Mouse (Mus musculus): ENCODE data around the gene Senp7. TPM values are rescaled to one million over a fixed set of nuclear protein-coding genes. Genes with fewer than 3 reads are reported as not detected.
A peak's percentile ranks its signal among the peaks of the same experiment; 100 is the strongest.

Gene Senp7
- total and polyA plus RNA-seq, 2 experiments: 1.3 to 6.7 TPM

DNA sequence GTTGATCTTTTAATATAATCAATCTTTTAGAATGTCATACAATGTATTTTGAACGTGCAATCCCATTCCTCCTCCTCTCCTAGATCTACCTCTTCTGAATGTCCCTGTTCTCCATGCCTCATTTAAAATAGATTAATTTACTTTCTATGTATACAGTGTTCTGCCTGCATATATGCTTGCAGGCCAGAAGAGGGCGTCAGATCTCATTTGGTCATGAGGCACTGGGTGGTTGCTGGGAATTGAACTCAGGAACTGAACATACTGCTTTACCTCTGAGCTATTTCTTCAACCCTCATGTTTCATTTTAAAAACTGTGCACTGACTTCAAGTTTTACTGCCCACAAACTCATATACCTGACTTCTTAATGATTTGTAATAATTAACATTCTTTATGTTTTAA is 99.5 kb downstream of the Senp7 start:
- H3K4me3 ChIP-seq (ENCODE audit: insufficient read depth, low read depth, low read length): no peak overlapping the region
- WGBS: 65% methylated on average over 2 of the region's 2 CpGs
- no peaks in the 10 kb centered on the region for H3K4me1 ChIP-seq (ENCODE audit: control insufficient read depth, insufficient read depth, low read length)
- no peak overlapping the region for H3K9ac ChIP-seq (ENCODE audit: low read depth, low read length)
- no peak overlapping the region for H3K27ac ChIP-seq (replicated peaks; ENCODE audit: insufficient read depth, low read depth, low read length)
- no peaks in the 10 kb centered on the region for H3K79me2 ChIP-seq (ENCODE audit: control insufficient read depth, insufficient read depth, low read length)
- TF ChIP-seq POLR2A (IDR thresholded peaks at IDR 0.05; ENCODE audit: extremely low read depth, insufficient read depth, low read length) (no peak), CTCF (IDR thresholded peaks at IDR 0.05; ENCODE audit: low read depth, low read length) (no peak)
- no peaks in the 10 kb centered on the region for H3K27me3 ChIP-seq (ENCODE audit: control insufficient read depth, insufficient read depth, low read length)
- DNase-seq (ENCODE audit: extremely low read depth, low read depth, low spot score): no peak
- H3K36me3 ChIP-seq (ENCODE audit: control insufficient read depth, insufficient read depth, low read length): no peaks in the 10 kb centered on the region

DNA sequence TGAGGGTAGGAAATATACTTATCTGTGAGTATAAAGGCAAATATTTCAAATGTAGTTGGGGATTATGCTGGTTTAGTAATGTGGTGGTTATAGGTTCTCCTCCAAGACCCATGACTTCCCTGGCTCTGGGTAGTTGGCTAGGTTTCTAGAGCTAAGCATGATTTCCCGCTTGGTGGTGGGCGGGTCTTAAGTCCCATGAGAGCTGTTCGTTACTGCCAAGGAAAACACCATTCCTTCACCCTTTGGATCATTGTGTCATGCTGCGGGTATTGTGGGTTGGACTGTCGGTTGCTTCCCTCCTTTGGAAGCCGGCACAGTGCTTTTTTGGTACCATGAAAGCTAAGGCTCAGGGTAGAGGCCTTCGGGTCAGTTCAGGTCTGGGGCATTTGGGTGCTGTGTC is 115.3 kb downstream of the Senp7 start:
- TF ChIP-seq POLR2A (IDR thresholded peaks at IDR 0.05; ENCODE audit: extremely low read depth, insufficient read depth, low read length): no peak
- no peak for TF ChIP-seq CTCF (IDR thresholded peaks at IDR 0.05; ENCODE audit: low read depth, low read length)
- 92% methylated on average over 7 of the region's 7 CpGs for WGBS
- Histone ChIP-seq H3K27me3 (ENCODE audit: control insufficient read depth, insufficient read depth, low read length) (no peaks in the 10 kb centered on the region), H3K36me3 (ENCODE audit: control insufficient read depth, insufficient read depth, low read length) (peaks cover 11% of the 10 kb centered on the region), H3K4me3 (ENCODE audit: insufficient read depth, low read depth, low read length) (no peak overlapping the region), H3K4me1 (ENCODE audit: control insufficient read depth, insufficient read depth, low read length) (no peaks in the 10 kb centered on the region), H3K79me2 (ENCODE audit: control insufficient read depth, insufficient read depth, low read length) (no peaks in the 10 kb centered on the region), H3K27ac (replicated peaks; ENCODE audit: insufficient read depth, low read depth, low read length) (no peak overlapping the region), H3K9ac (ENCODE audit: low read depth, low read length) (no peak overlapping the region)
- DNase-seq (ENCODE audit: extremely low read depth, low read depth, low spot score): no peak

DNA sequence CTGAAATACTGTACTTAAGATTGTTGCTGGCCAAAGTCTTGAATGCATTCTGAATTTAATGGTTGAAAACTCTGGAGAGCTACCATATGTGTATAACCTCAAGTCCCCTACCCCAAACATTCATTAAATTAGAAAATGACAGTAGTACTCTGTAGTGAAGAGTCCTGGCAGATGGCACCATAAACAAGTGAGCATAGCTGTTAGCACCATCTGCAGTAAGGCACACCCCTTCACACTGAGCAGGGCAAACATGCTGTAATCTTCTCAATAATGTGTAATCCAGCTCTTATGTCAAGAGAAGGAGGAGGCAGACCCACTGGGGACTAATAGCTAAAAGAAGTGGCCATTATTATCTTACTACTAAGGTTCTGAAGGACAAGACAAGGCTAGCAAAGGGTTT is 122.1 kb downstream of the Senp7 start:
- no peaks in the 10 kb centered on the region for H3K4me1 ChIP-seq (ENCODE audit: control insufficient read depth, insufficient read depth, low read length)
- H3K36me3 ChIP-seq (ENCODE audit: control insufficient read depth, insufficient read depth, low read length): peaks cover 22% of the 10 kb centered on the region
- TF ChIP-seq CTCF (IDR thresholded peaks at IDR 0.05; ENCODE audit: low read depth, low read length): no peak
- no peak for TF ChIP-seq POLR2A (IDR thresholded peaks at IDR 0.05; ENCODE audit: extremely low read depth, insufficient read depth, low read length)
- H3K27me3 ChIP-seq (ENCODE audit: control insufficient read depth, insufficient read depth, low read length): no peaks in the 10 kb centered on the region
- no peak overlapping the region for H3K27ac ChIP-seq (replicated peaks; ENCODE audit: insufficient read depth, low read depth, low read length)
- H3K79me2 ChIP-seq (ENCODE audit: control insufficient read depth, insufficient read depth, low read length): no peaks in the 10 kb centered on the region
- H3K4me3 ChIP-seq (ENCODE audit: insufficient read depth, low read depth, low read length): no peak overlapping the region
- DNase-seq (ENCODE audit: extremely low read depth, low read depth, low spot score): no peak
- no peak overlapping the region for H3K9ac ChIP-seq (ENCODE audit: low read depth, low read length)

DNA sequence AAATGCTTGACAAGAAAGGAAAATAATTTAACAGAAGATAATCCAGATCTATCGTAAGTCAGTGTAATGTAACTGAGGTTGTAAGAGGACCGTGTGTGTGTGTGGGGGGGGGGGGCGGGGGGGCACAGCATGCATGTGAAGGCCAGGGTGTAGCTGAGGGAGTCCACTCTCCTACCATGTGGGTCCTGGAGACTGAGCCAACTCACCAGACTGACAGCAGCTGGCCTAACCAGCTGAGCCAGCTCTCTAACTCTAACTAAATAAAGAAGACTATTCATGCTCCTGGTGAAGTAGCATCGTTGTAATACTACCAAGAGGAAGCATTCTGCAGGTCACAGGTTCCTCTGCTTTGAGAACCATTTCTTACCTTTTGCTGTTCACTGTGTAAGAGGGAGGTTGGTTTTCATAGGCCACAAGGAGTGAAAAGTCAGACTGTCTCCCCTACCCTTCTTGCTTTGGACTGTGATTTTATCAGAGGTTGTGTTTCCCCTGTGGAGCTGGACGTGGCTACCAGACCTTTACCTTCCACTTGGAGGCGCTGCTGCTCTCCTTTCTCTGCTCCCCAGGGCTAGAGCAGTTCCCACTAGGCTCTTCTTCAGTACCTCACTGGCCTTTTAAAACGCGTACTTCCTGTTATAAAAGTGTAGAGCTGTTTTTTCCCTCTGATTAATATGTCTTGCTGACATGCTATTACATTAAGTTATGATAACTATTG is 127.9 kb downstream of the Senp7 start:
- peak; percentile 6 for DNase-seq (ENCODE audit: extremely low read depth, low read depth, low spot score)
- H3K27ac ChIP-seq (replicated peaks; ENCODE audit: insufficient read depth, low read depth, low read length): no peak overlapping the region
- H3K4me3 ChIP-seq (ENCODE audit: insufficient read depth, low read depth, low read length): no peak overlapping the region
- H3K4me1 ChIP-seq (ENCODE audit: control insufficient read depth, insufficient read depth, low read length): no peaks in the 10 kb centered on the region
- H3K79me2 ChIP-seq (ENCODE audit: control insufficient read depth, insufficient read depth, low read length): no peaks in the 10 kb centered on the region
- 77% methylated on average over 8 of the region's 8 CpGs for WGBS
- H3K36me3 ChIP-seq (ENCODE audit: control insufficient read depth, insufficient read depth, low read length): peaks cover 16% of the 10 kb centered on the region
- TF ChIP-seq POLR2A (IDR thresholded peaks at IDR 0.05; ENCODE audit: extremely low read depth, insufficient read depth, low read length) (no peak), CTCF (IDR thresholded peaks at IDR 0.05; ENCODE audit: low read depth, low read length) (peak; percentile 64)
- no peak overlapping the region for H3K9ac ChIP-seq (ENCODE audit: low read depth, low read length)
- no peaks in the 10 kb centered on the region for H3K27me3 ChIP-seq (ENCODE audit: control insufficient read depth, insufficient read depth, low read length)

DNA sequence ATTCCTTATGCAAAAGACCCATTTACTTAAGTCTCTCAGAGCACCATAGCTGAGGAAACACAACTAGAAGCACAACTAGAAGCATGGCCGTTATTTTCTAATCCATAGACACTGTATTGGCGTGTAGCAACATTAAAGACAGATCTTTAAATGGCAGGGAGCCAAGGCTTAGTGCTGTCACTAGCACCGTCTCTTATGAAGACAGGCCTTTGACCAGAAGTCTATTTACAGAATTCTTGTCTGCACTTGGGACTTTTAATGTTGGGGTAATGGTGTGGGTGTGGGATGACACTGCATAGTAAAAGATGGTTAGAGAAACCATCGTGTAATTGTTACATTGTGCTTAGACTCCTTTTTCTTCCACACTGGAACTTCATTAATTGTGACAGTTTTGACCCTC is 138.7 kb downstream of the Senp7 start:
- peak; percentile 63 for DNase-seq (ENCODE audit: extremely low read depth, low read depth, low spot score)
- peaks cover 14% of the 10 kb centered on the region for H3K36me3 ChIP-seq (ENCODE audit: control insufficient read depth, insufficient read depth, low read length)
- TF ChIP-seq CTCF (IDR thresholded peaks at IDR 0.05; ENCODE audit: low read depth, low read length): no peak
- no peak for TF ChIP-seq POLR2A (IDR thresholded peaks at IDR 0.05; ENCODE audit: extremely low read depth, insufficient read depth, low read length)
- H3K27me3 ChIP-seq (ENCODE audit: control insufficient read depth, insufficient read depth, low read length): no peaks in the 10 kb centered on the region
- H3K9ac ChIP-seq (ENCODE audit: low read depth, low read length): no peak overlapping the region
- no peaks in the 10 kb centered on the region for H3K79me2 ChIP-seq (ENCODE audit: control insufficient read depth, insufficient read depth, low read length)
- H3K4me3 ChIP-seq (ENCODE audit: insufficient read depth, low read depth, low read length): no peak overlapping the region
- H3K4me1 ChIP-seq (ENCODE audit: control insufficient read depth, insufficient read depth, low read length): no peaks in the 10 kb centered on the region; the same call in 1 of the 2 replicates
- H3K27ac ChIP-seq (replicated peaks; ENCODE audit: insufficient read depth, low read depth, low read length): no peak overlapping the region
- 29% methylated on average over 4 of the region's 4 CpGs for WGBS

- Histone ChIP-seq H3K4me3 (ENCODE audit: insufficient read depth, low read depth, low read length) (no peak overlapping the region), H3K36me3 (ENCODE audit: control insufficient read depth, insufficient read depth, low read length) (peaks cover 14% of the 10 kb centered on the region), H3K27ac (replicated peaks; ENCODE audit: insufficient read depth, low read depth, low read length) (no peak overlapping the region), H3K9ac (ENCODE audit: low read depth, low read length) (no peak overlapping the region), H3K4me1 (ENCODE audit: control insufficient read depth, insufficient read depth, low read length) (no peaks in the 10 kb centered on the region; the same call in 1 of the 2 replicates), H3K27me3 (ENCODE audit: control insufficient read depth, insufficient read depth, low read length) (no peaks in the 10 kb centered on the region), H3K79me2 (ENCODE audit: control insufficient read depth, insufficient read depth, low read length) (no peaks in the 10 kb centered on the region)
- TF ChIP-seq POLR2A (IDR thresholded peaks at IDR 0.05; ENCODE audit: extremely low read depth, insufficient read depth, low read length): no peak
- 96% methylated on average over 9 of the region's 9 CpGs for WGBS
- no peak for DNase-seq (ENCODE audit: extremely low read depth, low read depth, low spot score)
These were observed 140.1 kb downstream of the Senp7 start for GRCm38 (mm10) chr16:56188198-56188597.
